Mouse (Mus musculus) kidney, embryonic 14.5 days (tissue): Measurements from ENCODE around the gene Rplp0. TPM values are rescaled to one million over a fixed set of nuclear protein-coding genes. Genes with fewer than 3 reads are reported as not detected.
"Not testable (repeated sequence)": the region's sequence is repeated elsewhere in the genome, so short reads cannot be mapped to it uniquely, and the experiment has no call there.

Experiments used
- ATAC-seq: fragments of 200-750 bp; cut with Nextera tagmentation; 2 replicates; pipeline ENCODE4 v1.8.0; 2017; ENCODE audit warnings: moderate number of reproducible peaks, mild to moderate bottlenecking, moderate TSS enrichment, moderate library complexity; ENCODE audit not compliant: low FRiP score, low TSS enrichment
- H3K27ac ChIP-seq: fragments of 300-500 bp; sonication (generic); 2 replicates; pipeline ENCODE4 v1.5.1; 2014; ENCODE audit warnings: low read depth, mild to moderate bottlenecking, low read length, moderate library complexity, mixed read lengths
- H3K27me3 ChIP-seq: fragments of 300-500 bp; sonication (generic); 2 replicates; pipeline ENCODE4 v1.6.1; 2014; ENCODE audit warnings: mild to moderate bottlenecking, low read length; ENCODE audit not compliant: control insufficient read depth, insufficient read depth
- H3K36me3 ChIP-seq: fragments of 300-500 bp; sonication (generic); 2 replicates; pipeline ENCODE4 v1.6.1; 2014; ENCODE audit warnings: low read length, mixed read lengths; ENCODE audit not compliant: control insufficient read depth, insufficient read depth
- H3K4me1 ChIP-seq: fragments of 300-500 bp; sonication (generic); 2 replicates; pipeline ENCODE4 v1.6.1; 2014; ENCODE audit warnings: low read length, mixed read lengths; ENCODE audit not compliant: control insufficient read depth, insufficient read depth
- H3K4me2 ChIP-seq: fragments of 300-500 bp; sonication (generic); replicated peaks from 2 replicates; pipeline ENCODE4 v1.6.1; 2014; ENCODE audit warnings: low read depth, mild to moderate bottlenecking, low read length
- H3K4me3 ChIP-seq: fragments of 300-500 bp; sonication (generic); 2 replicates; pipeline ENCODE4 v1.5.1; 2014; ENCODE audit warnings: mild to moderate bottlenecking, low read length
- H3K9ac ChIP-seq: fragments of 300-500 bp; sonication (generic); 2 replicates; pipeline ENCODE4 v1.6.1; 2014; ENCODE audit warnings: low read depth, mild to moderate bottlenecking, low read length, moderate library complexity
- H3K9me3 ChIP-seq: fragments of 300-500 bp; sonication (generic); 2 replicates; pipeline ENCODE4 v1.6.1; 2016; ENCODE audit warnings: low read length; ENCODE audit not compliant: control insufficient read depth
- WGBS: fragments of 180-500 bp; shearing (Covaris S2); extraction: QIAGEN DNeasy Blood & Tissue Kit; methylation state at CpG from one replicate; pipeline ENCODE4 v1.1.7; 2014; 5-methylcytosine and 5-hydroxymethylcytosine counted together
- polyA plus RNA-seq: library from polyadenylated mRNA; unstranded; fragments of >200 nt; fragmentation: Nextera tagmentation; extraction: Ambion mirVana; gene quantifications from 2 replicates; pipeline ENCODE4 v1.2.1, GENCODE M21; 2014

Gene Rplp0
- polyA plus RNA-seq, 1 experiment from 2014 or later, result 1,879 TPM

- 62% methylated on average over 11 of the region's 11 CpGs for WGBS
- ATAC-seq, result no peak
- Histone ChIP-seq H3K4me1 (peaks cover 42% of the 10 kb centered on the region), H3K9ac (0 out of 2 replicates have a peak overlapping the region, but pooled peaks have one; percentile 31), H3K9me3 (no peaks in the 10 kb centered on the region), H3K36me3 (peaks cover 25% of the 10 kb centered on the region), H3K27me3 (no peaks in the 10 kb centered on the region), H3K4me2 (no peak overlapping the region), H3K27ac (peak overlapping the region; percentile 79; the same call in 1 of the 2 replicates), H3K4me3 (no peak overlapping the region)
Measured at GRCm38 (mm10) chr5:115569308-115569707, 10.0 kb downstream of the Rplp0 start.

- peaks cover 29% of the 10 kb centered on the region for H3K36me3 ChIP-seq
- peaks cover 42% of the 10 kb centered on the region for H3K4me1 ChIP-seq
- no peaks in the 10 kb centered on the region for H3K9me3 ChIP-seq
- ATAC-seq, result no peak
- no peak overlapping the region for H3K9ac ChIP-seq
- no peak overlapping the region for H3K4me2 ChIP-seq
- no peak overlapping the region for H3K4me3 ChIP-seq
- peak overlapping the region; percentile 79; the same call in 1 of the 2 replicates for H3K27ac ChIP-seq
- no peaks in the 10 kb centered on the region for H3K27me3 ChIP-seq
- 86% methylated on average over 4 of the region's 4 CpGs for WGBS
Measured at GRCm38 (mm10) chr5:115569721-115570120, 10.5 kb downstream of the Rplp0 start.

GRCm38 (mm10) chr5:115571086-115571485 is 11.8 kb downstream of the Rplp0 start:
- Histone ChIP-seq H3K4me2 (no peak overlapping the region), H3K9me3 (no peaks in the 10 kb centered on the region), H3K4me3 (no peak overlapping the region), H3K4me1 (peaks cover 37% of the 10 kb centered on the region), H3K27ac (no peak overlapping the region), H3K27me3 (no peaks in the 10 kb centered on the region), H3K9ac (no peak overlapping the region), H3K36me3 (peaks cover 42% of the 10 kb centered on the region)
- 90% methylated on average over 7 of the region's 7 CpGs for WGBS
- ATAC-seq, result no peak

GRCm38 (mm10) chr5:115572679-115573535 is 13.6 kb downstream of the Rplp0 start:
- peak overlapping the region; percentile 91 for H3K27ac ChIP-seq
- no peak overlapping the region for H3K4me3 ChIP-seq
- peak overlapping the region; percentile 23; the same call in 1 of the 2 replicates for H3K9ac ChIP-seq
- peak overlapping the region; percentile 12; the same call in 1 of the 2 replicates for H3K4me2 ChIP-seq
- H3K27me3 ChIP-seq, result no peaks in the 10 kb centered on the region
- ATAC-seq, result peak; percentile 82
- peaks cover 54% of the 10 kb centered on the region for H3K36me3 ChIP-seq
- H3K9me3 ChIP-seq, result no peaks in the 10 kb centered on the region
- peaks cover 29% of the 10 kb centered on the region for H3K4me1 ChIP-seq
- 37% methylated on average over 17 of the region's 17 CpGs for WGBS

GRCm38 (mm10) chr5:115574992-115575391 is 15.7 kb downstream of the Rplp0 start:
- no peaks in the 10 kb centered on the region for H3K9me3 ChIP-seq
- H3K36me3 ChIP-seq, result peaks cover 75% of the 10 kb centered on the region
- H3K4me2 ChIP-seq, result no peak overlapping the region
- H3K4me1 ChIP-seq, result peaks cover 13% of the 10 kb centered on the region
- no peak overlapping the region for H3K9ac ChIP-seq
- WGBS, result 91% methylated on average over 8 of the region's 8 CpGs
- H3K4me3 ChIP-seq, result no peak overlapping the region
- no peak overlapping the region for H3K27ac ChIP-seq
- H3K27me3 ChIP-seq, result no peaks in the 10 kb centered on the region
- no peak for ATAC-seq

GRCm38 (mm10) chr5:115577686-115578085 is 18.4 kb downstream of the Rplp0 start:
- not testable (repeated sequence) for H3K4me1 ChIP-seq, H3K4me2 ChIP-seq, ATAC-seq, H3K9ac ChIP-seq, H3K27ac ChIP-seq, H3K4me3 ChIP-seq, H3K27me3 ChIP-seq
- 90% methylated on average over 4 of the region's 4 CpGs for WGBS
- Histone ChIP-seq H3K9me3 (peaks cover 11% of the 10 kb centered on the region; the same call in 1 of the 2 replicates), H3K36me3 (peaks cover 84% of the 10 kb centered on the region)

GRCm38 (mm10) chr5:115578922-115579321 is 19.7 kb downstream of the Rplp0 start:
- Histone ChIP-seq H3K27me3 (no peaks in the 10 kb centered on the region), H3K4me1 (no peaks in the 10 kb centered on the region; the same call in 1 of the 2 replicates), H3K27ac (no peak overlapping the region), H3K4me3 (no peak overlapping the region), H3K9ac (no peak overlapping the region), H3K36me3 (peaks cover 95% of the 10 kb centered on the region), H3K9me3 (peaks cover 13% of the 10 kb centered on the region; the same call in 1 of the 2 replicates), H3K4me2 (no peak overlapping the region)
- ATAC-seq, result no peak
- WGBS, result 95% methylated on average over 14 of the region's 14 CpGs

- H3K9me3 ChIP-seq, result peaks cover 13% of the 10 kb centered on the region; the same call in 1 of the 2 replicates
- no peak overlapping the region for H3K4me2 ChIP-seq
- no peak overlapping the region for H3K27ac ChIP-seq
- H3K4me1 ChIP-seq, result no peaks in the 10 kb centered on the region
- no peak overlapping the region for H3K9ac ChIP-seq
- WGBS, result 90% methylated on average over 5 of the region's 5 CpGs
- H3K4me3 ChIP-seq, result no peak overlapping the region
- ATAC-seq, result no peak
- no peaks in the 10 kb centered on the region for H3K27me3 ChIP-seq
- peaks cover 96% of the 10 kb centered on the region for H3K36me3 ChIP-seq
Measured at GRCm38 (mm10) chr5:115579363-115579762, 20.1 kb downstream of the Rplp0 start.
